Mouse (Mus musculus): ENCODE results near the gene Vmn2r79.
"Not testable (repeated sequence)": the region's sequence is repeated elsewhere in the genome, so short reads cannot be mapped to it uniquely, and the experiment has no call there.

The Vmn2r79 gene

DNA sequence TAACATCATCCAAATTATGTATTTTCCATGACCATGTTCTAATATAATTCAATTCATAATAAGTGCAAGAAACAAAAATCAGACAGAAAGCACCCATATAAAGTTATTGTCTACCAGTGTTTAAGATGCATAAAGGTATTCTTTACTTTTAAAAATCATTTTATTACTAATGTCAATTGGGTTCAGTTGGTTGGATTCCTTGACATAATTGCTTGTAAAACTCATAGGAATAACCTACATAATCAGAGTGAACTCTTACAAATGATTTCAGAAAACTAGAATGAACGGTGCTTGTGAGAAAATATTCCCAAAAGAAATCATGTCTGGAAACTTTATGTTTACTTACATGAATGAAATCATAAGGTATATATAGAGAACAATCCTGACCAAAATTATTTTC lies at the start of gene Vmn2r79:
Gene Vmn2r79 (plus strand): TSS at position 301 of the 400 bp plus-strand sequence.
- DNase-seq = not testable (repeated sequence)

DNA sequence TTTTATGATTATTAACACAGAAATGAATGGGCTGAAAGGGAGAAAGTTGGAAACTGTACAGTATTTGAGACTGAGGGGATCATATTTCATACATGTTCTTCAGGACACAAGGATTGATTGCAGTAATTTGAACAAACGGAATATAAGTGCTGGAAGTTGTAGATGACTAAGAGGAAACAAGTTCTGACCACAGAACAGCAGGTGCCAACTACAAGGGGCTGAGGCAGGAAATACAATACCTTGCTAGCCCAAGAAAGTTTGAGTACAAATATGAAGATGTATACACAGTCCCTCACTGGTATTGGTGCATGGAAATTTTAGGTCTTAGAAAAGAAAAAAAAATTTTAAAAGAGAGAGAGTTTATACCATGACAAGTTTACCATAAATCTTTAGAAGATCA lies 1.2 kb upstream of the Vmn2r79 start:
- DNase-seq = no peak

DNA sequence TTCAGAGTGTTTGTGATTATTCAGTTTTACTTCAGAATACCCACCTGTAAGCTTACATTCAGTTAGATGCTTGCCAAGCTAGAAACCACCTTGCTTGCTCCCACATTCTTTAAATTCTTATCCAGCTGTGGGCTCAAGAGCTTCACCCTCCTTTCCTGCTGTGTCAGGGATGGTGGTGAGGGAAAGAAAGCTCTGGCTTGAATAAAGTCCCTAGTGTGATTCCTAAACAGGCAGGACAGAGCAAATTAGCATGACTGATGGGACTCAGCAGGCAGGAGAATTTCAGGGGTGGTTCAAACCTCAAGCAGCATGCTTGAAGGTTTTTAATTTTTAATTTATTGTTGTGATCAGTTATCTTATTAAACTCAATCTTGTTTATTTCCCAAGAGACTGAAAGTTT lies 30.6 kb downstream of the Vmn2r79 start:
- not testable (repeated sequence) for DNase-seq

DNA sequence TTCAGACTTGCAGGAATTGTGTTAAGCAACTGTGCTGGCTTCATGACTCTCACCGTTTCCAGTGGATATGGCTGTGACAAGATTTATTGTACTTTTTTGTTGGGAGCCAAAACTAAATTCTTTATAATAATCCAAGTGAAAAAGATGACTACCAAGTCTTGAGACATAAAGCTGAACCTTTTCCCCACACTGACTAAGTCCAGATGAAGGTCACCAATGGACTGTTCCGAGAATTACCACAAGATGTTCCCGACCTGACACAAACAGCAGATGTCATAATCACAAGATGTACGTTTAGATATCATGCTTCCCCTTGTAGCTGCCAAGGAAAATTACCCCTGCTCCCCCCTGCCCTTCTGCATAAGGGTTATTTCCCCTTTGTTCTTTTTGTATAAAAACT lies 67.7 kb downstream of the Vmn2r79 start:
- no peak for DNase-seq
